Mouse (Mus musculus): ENCODE measurements around the gene Cbr2. TPM values are rescaled to one million over a fixed set of nuclear protein-coding genes. Genes with fewer than 3 reads are reported as not detected.

The Cbr2 gene
- polyA plus RNA-seq, 1 experiment from 2014 or later = 1.9 TPM

DNA sequence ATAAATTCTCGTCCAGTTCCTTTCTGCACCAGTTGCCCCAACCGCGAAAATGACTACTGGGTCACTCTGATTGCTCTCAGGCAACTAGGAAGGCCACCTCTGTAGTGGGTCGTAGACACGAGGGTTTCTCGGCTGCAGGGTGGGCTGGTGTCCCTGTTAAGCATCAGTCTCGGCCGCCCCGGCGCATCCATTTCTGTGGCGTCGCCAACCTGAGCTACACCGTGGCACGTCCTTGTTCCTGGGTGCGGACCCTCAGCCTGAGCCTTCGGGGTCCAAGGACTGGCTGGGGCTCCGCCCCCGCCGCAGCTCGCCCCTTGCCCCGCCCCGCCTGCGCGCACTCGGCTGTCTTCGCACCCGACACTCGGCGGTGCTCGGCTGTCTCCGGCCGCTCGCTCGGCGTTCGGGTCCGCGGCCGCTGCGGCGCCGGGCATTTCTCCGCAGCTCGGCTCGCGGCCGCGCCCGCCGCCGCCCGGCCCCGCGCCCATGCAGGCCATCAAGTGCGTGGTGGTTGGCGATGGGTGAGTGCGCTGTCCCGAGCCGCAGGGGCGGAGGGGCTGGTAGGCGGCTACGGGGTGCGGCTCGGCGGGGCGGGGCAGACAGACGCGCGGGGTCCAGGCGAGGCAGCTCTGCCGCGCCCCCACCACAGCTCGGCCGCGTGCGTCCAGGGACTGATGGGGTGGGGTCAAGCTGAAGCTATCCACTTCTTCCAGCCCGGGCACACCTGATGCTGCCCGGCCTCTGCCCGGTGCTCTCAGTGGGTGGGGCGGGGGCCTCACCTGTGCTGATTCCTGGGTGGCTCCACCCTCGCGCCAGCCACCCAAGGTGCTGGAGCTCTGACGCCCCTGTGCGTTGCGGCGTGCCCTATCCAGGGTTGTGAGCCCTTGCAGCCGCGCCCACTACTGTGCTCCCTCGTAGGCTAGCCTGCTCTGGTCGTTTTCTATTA is 10.5 kb downstream of the Cbr2 start, which contains the start of gene Rac3:
TSS of gene Rac3 (plus strand) at position 347 of the 943 bp plus-strand sequence.
- no peak within 1 kb of the TSS for H3K27ac ChIP-seq (ENCODE audit: poor library complexity, severe bottlenecking)
- peak within 1 kb of the TSS; percentile 99 for H3K4me2 ChIP-seq
- H3K36me3 ChIP-seq = peaks cover 34% of the 10 kb centered on the region
- peaks cover 59% of the 10 kb centered on the region for H3K27me3 ChIP-seq (replicated peaks)
- WGBS = under 1% methylated on average over 81 of the region's 90 CpGs
- H3K9me3 ChIP-seq (replicated peaks) = no peaks in the 10 kb centered on the region
- H3K4me3 ChIP-seq = peak within 1 kb of the TSS; percentile 72
- peak; percentile 67 for ATAC-seq (ENCODE audit: insufficient number of reproducible peaks, low FRiP score)
- H3K4me1 ChIP-seq (replicated peaks) = peaks cover 22% of the 10 kb centered on the region
- peak within 1 kb of the TSS; percentile 84 for H3K9ac ChIP-seq

GRCm38 (mm10) chr11:120720450-120720849 is 11.5 kb downstream of the Cbr2 start:
- peaks cover 18% of the 10 kb centered on the region for H3K4me1 ChIP-seq (replicated peaks)
- 0 out of 2 replicates have a peak, but pooled peaks have one; percentile 8 for ATAC-seq (ENCODE audit: insufficient number of reproducible peaks, low FRiP score)
- H3K36me3 ChIP-seq = peaks cover 39% of the 10 kb centered on the region
- H3K4me3 ChIP-seq = peak overlapping the region; percentile 72
- no peak overlapping the region for H3K27ac ChIP-seq (ENCODE audit: poor library complexity, severe bottlenecking)
- H3K9me3 ChIP-seq (replicated peaks) = no peaks in the 10 kb centered on the region
- peak overlapping the region; percentile 84 for H3K9ac ChIP-seq
- 12% methylated on average over 17 of the region's 17 CpGs for WGBS
- H3K27me3 ChIP-seq (replicated peaks) = peaks cover 49% of the 10 kb centered on the region
- H3K4me2 ChIP-seq = peak overlapping the region; percentile 99

DNA sequence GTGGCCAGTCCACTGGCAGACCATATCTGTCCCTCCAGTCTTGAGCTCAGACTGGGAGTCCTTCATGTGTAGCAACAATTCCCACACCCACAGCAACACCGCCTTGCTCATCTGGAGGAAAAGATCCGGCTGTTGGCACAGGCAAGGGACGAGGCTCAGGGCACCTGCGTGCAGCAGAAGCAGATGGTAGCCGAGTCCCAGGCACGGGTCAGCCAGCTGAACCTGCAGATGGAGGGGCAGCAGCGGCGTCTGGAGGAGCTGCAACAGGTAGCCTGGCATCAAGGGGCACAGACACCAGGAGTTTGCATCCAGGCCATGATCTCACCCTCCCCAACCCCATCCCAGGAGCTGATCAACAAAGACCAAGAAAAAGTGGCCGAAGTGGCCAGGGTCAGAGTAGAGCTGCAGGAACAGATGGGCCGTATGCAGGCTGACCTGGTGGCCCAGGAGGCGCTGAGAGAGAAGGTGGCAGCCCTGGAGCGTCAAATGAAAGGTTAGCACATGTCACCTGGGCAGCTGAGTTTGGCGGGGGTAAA is 12.0 kb downstream of the Cbr2 start:
- no peak overlapping the region for H3K27ac ChIP-seq (ENCODE audit: poor library complexity, severe bottlenecking)
- H3K9ac ChIP-seq = no peak overlapping the region
- peaks cover 22% of the 10 kb centered on the region for H3K4me1 ChIP-seq (replicated peaks)
- 91% methylated on average over 13 of the region's 13 CpGs for WGBS
- peaks cover 45% of the 10 kb centered on the region for H3K27me3 ChIP-seq (replicated peaks)
- H3K4me2 ChIP-seq = no peak overlapping the region
- no peaks in the 10 kb centered on the region for H3K9me3 ChIP-seq (replicated peaks)
- ATAC-seq (ENCODE audit: insufficient number of reproducible peaks, low FRiP score) = no peak
- no peak overlapping the region for H3K4me3 ChIP-seq
- H3K36me3 ChIP-seq = peaks cover 39% of the 10 kb centered on the region

GRCm38 (mm10) chr11:120719242-120719641 is 12.7 kb downstream of the Cbr2 start:
- Histone ChIP-seq H3K36me3 (peaks cover 39% of the 10 kb centered on the region), H3K4me3 (no peak overlapping the region), H3K27me3 (replicated peaks) (peaks cover 45% of the 10 kb centered on the region), H3K27ac (ENCODE audit: poor library complexity, severe bottlenecking) (no peak overlapping the region), H3K4me2 (no peak overlapping the region), H3K9ac (no peak overlapping the region), H3K9me3 (replicated peaks) (no peaks in the 10 kb centered on the region), H3K4me1 (replicated peaks) (peaks cover 28% of the 10 kb centered on the region)
- WGBS = 91% methylated on average over 9 of the region's 9 CpGs
- ATAC-seq (ENCODE audit: insufficient number of reproducible peaks, low FRiP score) = no peak

DNA sequence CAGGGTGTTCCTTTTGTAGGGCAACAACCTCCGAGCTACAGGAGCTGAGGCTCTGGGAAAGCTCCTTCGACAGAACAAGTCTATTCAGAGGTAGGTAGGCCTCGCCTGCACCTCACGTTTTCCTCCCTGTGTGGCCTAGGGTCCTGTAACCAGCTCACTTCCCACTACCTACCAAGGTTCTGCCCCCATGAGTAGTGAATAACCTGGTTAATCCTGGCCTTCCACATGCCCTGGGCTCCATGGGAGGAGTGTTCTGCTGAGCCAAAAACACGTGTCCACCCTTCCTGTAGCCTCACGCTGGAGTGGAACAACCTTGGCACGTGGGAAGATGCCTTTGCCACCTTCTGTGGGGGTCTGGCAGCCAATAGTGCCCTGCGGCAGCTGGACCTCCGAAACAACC is 16.8 kb downstream of the Cbr2 start:
- Histone ChIP-seq H3K9me3 (replicated peaks) (no peaks in the 10 kb centered on the region), H3K4me1 (replicated peaks) (peaks cover 19% of the 10 kb centered on the region), H3K27me3 (replicated peaks) (peaks cover 9% of the 10 kb centered on the region), H3K4me3 (no peak overlapping the region), H3K4me2 (peak overlapping the region; percentile 96), H3K9ac (no peak overlapping the region), H3K36me3 (peaks cover 49% of the 10 kb centered on the region), H3K27ac (ENCODE audit: poor library complexity, severe bottlenecking) (no peak overlapping the region)
- 85% methylated on average over 9 of the region's 9 CpGs for WGBS
- ATAC-seq (ENCODE audit: insufficient number of reproducible peaks, low FRiP score) = no peak

DNA sequence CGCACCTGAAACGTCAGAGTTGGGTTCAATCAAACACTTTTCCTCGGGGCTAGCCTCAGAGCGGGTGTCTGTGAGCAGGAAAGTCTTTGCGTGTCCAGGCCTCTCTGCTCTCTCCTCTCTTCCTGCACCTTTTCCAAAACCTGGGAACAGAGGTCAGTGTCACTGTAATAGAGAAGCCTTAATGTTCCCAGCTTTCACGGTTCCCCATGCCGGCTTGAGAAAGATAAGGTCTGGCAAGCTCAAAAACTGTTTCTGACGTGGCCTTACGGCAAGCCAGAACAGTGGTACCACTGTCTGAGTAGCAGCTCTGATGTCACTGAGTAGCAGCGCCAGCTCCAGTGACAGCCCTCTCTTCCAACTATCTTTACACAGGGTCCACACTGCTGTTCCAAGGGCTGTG is 17.4 kb downstream of the Cbr2 start:
- WGBS = 47% methylated on average over 10 of the region's 10 CpGs
- Histone ChIP-seq H3K27ac (ENCODE audit: poor library complexity, severe bottlenecking) (no peak overlapping the region), H3K36me3 (peaks cover 49% of the 10 kb centered on the region), H3K4me1 (replicated peaks) (peaks cover 19% of the 10 kb centered on the region), H3K4me3 (peak overlapping the region; percentile 55), H3K27me3 (replicated peaks) (peaks cover 4% of the 10 kb centered on the region; the same call in 1 of the 2 replicates), H3K9ac (peak overlapping the region; percentile 71), H3K4me2 (peak overlapping the region; percentile 96), H3K9me3 (replicated peaks) (no peaks in the 10 kb centered on the region)
- no peak for ATAC-seq (ENCODE audit: insufficient number of reproducible peaks, low FRiP score)

DNA sequence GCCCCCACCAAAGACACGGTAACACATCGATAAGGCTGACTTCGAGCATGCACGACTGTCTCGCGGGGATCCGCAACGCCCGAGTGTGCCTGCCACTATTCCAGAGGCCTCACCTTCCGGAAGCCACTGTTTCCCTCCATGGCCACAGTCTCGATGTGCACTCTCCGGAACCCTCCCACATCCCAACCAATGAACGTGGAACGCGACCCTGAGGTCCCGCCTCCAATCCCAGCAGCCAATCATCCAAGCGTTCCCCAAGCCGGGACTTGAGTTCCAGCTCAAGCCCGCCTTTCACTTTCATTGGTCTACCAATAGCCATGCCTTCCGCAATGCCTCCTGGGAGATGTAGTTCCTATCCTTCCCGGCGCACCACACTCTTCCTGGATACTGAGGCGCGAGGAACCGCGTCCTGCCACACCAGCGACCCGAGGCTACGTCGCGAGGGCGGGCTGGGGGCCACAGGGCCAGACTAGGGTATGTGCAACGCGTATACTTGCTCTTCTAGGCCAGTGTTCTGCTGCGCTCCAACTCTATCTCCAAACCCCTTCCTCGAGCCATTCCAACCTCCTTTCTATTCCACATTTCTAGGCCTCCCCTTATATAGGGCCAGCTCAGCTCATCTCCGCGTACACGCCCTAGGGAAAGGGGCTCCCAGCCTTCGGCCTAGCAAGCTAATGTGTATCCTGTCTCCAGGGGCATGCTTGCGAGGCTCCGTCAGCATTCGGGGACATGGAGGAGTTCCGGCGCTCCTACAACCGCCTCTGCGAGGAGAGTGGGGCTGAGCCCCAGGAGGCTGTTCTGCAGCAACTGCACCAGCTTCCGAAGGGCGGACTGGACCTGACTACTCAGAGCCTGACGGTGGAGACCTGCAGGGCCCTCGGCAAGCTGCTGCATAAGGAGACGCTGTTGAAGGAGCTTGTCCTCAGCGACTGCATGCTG is 18.1 kb downstream of the Cbr2 start, which contains the start of the genes Cenpx and Lrrc45:
TSS of gene Cenpx (minus strand) at position 159 of the 939 bp plus-strand sequence.
TSS of gene Lrrc45 (plus strand) at position 346 of the 939 bp plus-strand sequence.
- peak; percentile 93 for ATAC-seq (ENCODE audit: insufficient number of reproducible peaks, low FRiP score)
- peak within 1 kb of the TSS; percentile 96 for H3K4me2 ChIP-seq
- H3K9ac ChIP-seq = peak within 1 kb of the TSS; percentile 71
- peak within 1 kb of the TSS; percentile 45 for H3K27ac ChIP-seq (ENCODE audit: poor library complexity, severe bottlenecking)
- H3K36me3 ChIP-seq = peaks cover 49% of the 10 kb centered on the region
- peaks cover 19% of the 10 kb centered on the region for H3K4me1 ChIP-seq (replicated peaks)
- H3K9me3 ChIP-seq (replicated peaks) = no peaks in the 10 kb centered on the region
- 2% methylated on average over 53 of the region's 53 CpGs for WGBS
- peak within 1 kb of the TSS; percentile 55 for H3K4me3 ChIP-seq
- H3K27me3 ChIP-seq (replicated peaks) = no peaks in the 10 kb centered on the region

- Histone ChIP-seq H3K36me3 (peaks cover 45% of the 10 kb centered on the region), H3K4me2 (peak overlapping the region; percentile 96), H3K4me1 (replicated peaks) (peaks cover 21% of the 10 kb centered on the region), H3K27me3 (replicated peaks) (no peaks in the 10 kb centered on the region), H3K9me3 (replicated peaks) (no peaks in the 10 kb centered on the region), H3K27ac (ENCODE audit: poor library complexity, severe bottlenecking) (peak overlapping the region; percentile 45), H3K4me3 (peak overlapping the region; percentile 55), H3K9ac (peak overlapping the region; percentile 65)
- peak; percentile 34 for ATAC-seq (ENCODE audit: insufficient number of reproducible peaks, low FRiP score)
- WGBS = under 1% methylated on average over 38 of the region's 38 CpGs
Observed at GRCm38 (mm10) chr11:120712771-120713568, 18.9 kb downstream of the Cbr2 start.

DNA sequence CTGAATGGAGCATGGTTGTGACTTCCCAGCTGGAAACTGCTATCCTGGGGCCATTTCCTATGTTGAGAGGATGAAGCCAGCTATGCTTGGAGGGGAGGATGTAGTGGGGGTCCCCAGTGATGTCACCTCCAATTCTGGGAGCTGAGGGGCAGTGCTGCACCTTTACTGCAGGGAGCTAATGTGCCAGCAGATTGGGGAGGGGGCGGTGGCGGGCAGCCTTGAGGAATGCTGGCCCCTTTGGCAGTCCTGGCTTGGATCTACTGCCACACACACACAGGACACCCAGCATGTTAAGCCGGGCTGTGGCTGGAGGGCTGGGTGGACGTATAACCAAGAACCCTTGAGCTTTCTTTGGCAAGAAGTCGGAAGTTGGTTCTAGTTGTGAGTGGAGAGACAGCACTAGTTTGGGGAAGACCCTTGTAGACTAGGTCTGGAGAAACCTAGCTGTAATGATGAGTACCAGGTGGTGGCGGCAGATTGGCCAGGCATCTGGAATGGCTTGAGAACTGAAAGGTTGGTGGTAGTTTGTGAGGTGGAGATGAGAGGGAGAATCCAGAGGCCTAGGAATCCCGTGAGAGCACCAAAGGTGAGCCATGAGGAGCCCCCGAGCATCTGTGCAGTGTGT is 19.8 kb downstream of the Cbr2 start:
- Histone ChIP-seq H3K9ac (0 out of 2 replicates have a peak overlapping the region, but pooled peaks have one; percentile 65), H3K4me2 (peak overlapping the region; percentile 96), H3K27me3 (replicated peaks) (no peaks in the 10 kb centered on the region), H3K4me1 (replicated peaks) (peaks cover 30% of the 10 kb centered on the region), H3K9me3 (replicated peaks) (no peaks in the 10 kb centered on the region), H3K4me3 (no peak overlapping the region), H3K36me3 (peaks cover 36% of the 10 kb centered on the region), H3K27ac (ENCODE audit: poor library complexity, severe bottlenecking) (no peak overlapping the region)
- WGBS = 62% methylated on average over 8 of the region's 8 CpGs
- no peak for ATAC-seq (ENCODE audit: insufficient number of reproducible peaks, low FRiP score)

All from heart, embryonic 12.5 days (tissue).